Mouse (Mus musculus) CD4-positive, CD25-positive, alpha-beta regulatory T cell, adult 2 months (primary cell): Measurements from ENCODE around the gene Rap1gap2.
A peak's percentile ranks its signal among the peaks of the same experiment; 100 is the strongest.

Source experiments
- DNase-seq: peaks from one replicate; pipeline ENCODE4 v3.0.0-alpha.2; 2012; ENCODE audit warnings: low read depth, low spot score

Rap1gap2 gene

DNA sequence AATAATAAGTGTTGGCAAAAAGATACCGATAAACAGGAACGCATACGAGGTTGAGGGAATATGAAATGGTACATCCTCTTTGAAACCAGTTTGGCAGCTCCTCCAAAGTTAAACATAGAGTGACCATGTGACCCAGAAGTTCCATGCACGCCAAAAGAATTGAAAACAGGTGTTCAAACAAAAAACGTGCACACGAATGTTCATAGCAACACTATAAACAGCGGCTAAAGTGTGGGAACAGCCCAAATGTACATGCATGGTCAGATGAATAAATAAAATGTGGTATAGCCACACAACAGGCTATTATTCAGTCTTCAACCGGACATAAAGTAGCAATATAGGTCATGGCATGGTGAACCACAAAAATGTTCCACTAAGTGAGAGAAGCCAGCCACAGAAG, 108.2 kb downstream of the Rap1gap2 start:
- no peak for DNase-seq

DNA sequence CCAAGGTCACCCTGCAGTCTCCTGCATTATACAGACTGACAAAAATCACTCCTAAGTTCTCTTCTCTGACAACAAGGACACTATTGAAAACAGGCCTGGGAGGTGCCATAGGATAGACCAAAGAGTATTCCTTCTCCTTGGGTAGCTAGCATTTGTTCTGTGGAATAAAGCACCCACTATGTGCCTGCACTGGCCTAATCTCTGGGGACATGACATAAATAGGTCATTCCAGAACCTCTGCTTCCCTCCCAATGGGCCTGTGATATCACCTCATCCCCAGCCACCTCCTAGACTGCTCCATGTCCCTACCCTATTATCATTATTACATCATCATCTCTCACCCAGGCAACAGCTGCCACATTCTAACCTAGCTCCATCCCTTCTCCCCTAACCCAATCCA, 108.7 kb downstream of the Rap1gap2 start:
- DNase-seq: no peak

DNA sequence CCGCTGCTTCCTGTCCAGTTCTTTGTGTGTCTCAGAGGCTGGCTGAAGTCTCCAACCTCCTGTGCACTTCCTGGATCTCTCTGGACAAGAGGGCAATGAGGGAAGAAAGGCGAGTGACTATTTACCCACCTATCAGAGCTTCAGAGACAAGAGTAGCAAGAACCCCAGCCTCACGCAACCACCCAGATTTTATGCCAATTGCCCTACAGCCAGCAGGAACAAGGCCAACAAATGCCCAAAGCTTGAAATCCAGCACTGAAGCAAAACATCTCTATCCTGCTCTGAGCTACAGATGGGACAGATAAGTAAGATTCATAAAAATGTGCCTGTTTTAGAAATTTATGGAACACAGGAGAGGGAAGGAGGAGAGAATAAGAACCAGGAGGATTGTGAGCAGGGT, 109.7 kb downstream of the Rap1gap2 start:
- no peak for DNase-seq

DNA sequence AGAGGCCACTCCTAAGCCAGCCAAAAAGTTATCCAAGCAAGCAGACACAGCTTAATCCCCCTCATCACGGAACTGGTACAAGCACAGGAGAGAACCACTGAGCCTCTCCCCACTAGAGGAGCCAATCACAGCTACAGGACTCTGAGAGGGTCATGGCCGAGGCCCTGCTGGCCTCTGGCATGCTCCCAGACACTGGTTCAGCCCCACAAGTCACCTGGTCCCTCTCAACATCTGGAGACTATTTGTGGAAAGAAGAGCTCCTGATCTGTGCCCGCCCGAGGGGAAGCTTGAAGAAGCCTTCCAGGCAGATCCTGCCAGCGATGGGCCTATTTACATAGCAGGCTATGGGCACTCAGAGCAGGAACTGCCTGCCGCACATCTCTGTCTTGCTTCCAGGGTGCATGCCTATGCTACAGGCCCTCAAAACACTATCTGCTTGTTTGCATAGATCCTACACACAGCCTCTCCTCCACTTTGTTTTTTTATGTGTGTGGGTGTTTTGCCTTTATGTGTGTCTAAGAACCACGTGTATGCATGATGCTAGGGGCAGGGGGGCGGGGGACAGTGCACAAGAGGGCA, 111.1 kb downstream of the Rap1gap2 start:
- DNase-seq: no peak

DNA sequence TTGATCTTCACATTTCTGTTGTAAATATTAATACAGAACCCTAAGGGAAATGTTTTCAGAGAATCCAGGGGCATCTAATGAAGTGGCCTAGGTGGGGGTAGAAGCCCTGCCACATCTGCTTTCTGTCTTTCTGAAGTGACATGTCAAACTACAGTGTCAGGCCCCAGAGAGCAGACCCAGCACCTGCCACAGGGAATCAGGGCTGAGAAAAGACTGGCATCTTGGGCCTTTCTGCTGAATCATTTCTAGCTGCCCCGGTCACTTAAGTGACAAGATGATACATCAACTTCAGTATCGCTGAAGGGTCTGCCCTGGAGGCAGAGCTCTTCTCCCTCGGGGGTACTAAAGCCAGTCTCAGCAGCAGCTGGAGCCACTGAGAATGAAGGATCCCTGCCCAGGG, 111.7 kb downstream of the Rap1gap2 start:
- DNase-seq: no peak

DNA sequence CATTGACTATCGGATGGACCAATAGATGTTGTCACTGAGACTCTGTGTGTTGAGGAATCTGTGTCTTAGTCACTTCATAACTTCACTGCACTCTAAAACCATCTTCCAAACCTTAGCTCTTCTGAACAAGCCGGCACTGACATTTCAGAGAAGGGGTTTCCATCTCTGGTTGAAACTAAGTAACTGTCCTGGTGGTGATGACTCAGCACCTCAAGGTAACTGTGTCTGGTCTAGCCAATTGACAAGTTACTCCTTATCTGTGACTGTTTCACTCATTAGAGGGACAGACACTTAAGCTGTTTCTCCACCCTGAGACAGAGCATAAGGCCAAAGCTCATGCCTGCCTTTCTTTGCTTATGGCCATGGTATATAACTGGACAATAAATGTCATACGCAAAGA, 114.1 kb downstream of the Rap1gap2 start:
- no peak for DNase-seq

DNA sequence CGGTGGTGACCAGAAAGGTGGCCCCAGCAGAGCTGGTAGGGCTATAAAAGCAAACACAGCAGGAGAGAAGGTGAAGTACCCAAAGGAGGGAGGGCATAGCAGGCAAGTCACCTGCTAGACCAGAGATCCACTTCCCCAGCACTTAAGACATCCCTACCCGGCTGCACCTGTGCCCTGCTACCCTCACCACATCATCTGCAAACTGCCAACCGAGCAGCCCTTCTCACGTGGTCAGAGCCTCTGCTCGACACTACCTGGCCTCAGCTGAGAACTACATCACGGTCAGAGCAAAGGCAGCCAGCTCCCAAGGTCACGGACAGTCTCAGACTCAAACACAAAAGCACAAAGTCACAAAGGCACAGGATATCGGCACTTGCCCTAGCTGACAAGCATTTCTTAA, 116.8 kb downstream of the Rap1gap2 start:
- DNase-seq: no peak

DNA sequence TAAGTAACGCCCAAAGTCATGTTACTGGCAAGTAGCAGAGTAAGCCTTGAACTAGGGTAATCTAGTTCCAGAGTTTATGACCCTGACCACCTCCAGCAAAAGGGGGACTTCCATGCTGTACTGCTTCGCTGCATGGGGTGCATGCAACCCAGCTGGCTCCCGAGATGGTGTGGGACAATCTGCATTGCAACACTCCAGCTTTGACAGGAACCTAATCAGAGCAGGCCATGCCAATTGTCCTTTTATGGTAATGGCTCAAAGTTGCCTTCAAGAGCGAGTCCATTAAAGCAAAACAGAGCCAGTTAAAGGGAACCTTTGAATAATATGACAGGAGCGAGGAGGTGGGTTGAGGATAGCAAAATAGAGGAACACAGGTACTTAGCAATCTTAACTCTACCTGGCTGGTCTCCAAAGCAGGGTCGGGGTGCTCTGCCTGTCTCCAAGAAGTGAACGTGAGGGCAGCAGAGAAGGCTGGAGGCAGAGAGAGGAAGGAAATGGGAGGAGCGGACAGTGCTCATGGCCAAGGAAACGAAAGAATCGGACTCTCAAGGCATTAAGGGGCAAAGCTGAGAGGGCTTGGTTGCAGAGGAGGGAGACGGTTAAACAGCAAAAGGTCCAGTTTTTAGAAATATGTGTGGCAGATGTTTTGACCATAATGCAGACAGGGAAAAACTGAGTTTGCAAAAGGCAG, 117.4 kb downstream of the Rap1gap2 start:
- DNase-seq: no peak

DNA sequence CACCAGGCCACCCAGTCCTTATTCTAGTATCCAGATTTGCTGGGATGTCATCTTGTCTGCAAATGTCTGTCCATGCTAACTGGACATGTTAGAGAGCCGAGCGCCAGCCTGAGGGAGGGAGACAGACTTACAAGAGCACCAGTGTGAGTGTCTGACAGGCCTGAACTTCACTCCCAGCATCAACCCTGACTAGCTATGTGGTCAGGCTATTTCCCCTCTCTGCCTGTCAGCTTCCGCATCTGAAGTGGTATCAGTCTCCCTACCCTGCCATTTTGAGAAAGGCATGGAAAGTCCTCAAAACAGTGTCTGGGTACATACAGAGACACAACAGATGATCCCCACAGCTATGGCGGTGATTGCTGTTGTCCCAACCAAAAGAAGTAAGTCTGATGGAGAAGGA, 119.6 kb downstream of the Rap1gap2 start:
- DNase-seq: no peak

DNA sequence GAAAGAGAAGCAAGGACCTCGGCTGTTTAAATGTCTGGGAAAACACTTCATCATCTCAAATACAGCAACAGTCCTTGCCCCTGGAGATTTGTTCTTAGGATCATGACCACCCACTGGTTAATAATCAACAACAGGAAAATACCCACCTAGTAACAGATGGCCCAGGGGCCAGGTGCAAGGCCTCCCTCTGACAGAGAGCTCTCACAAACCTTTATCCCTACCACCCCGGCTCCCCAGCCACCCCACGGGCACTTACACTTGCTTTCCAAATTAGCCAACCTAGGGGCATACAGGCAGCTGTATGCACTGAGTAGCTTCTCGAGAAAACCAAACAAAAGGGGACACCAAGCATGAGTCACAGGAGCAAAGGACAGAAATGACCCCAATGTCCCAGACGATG, 121.5 kb downstream of the Rap1gap2 start:
- DNase-seq: no peak

DNA sequence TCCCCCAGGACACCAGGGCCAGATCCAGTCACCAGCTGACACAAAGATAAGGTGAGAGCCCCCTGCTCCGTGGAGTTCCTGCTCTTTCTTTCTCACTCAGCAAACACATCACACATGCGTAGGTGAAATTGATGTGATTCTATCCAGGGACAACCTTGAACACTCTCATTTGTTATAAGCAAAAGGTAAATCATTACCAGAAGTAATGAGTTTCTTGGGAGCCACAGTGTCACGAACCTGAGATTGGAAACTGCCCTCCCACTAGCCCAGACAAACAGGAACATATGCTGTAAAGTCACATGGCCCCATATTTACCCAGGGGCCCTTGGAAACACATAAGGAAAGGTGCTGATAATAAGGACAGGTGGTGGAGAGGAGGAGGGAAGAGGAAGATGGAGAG, 122.8 kb downstream of the Rap1gap2 start:
- no peak for DNase-seq

DNA sequence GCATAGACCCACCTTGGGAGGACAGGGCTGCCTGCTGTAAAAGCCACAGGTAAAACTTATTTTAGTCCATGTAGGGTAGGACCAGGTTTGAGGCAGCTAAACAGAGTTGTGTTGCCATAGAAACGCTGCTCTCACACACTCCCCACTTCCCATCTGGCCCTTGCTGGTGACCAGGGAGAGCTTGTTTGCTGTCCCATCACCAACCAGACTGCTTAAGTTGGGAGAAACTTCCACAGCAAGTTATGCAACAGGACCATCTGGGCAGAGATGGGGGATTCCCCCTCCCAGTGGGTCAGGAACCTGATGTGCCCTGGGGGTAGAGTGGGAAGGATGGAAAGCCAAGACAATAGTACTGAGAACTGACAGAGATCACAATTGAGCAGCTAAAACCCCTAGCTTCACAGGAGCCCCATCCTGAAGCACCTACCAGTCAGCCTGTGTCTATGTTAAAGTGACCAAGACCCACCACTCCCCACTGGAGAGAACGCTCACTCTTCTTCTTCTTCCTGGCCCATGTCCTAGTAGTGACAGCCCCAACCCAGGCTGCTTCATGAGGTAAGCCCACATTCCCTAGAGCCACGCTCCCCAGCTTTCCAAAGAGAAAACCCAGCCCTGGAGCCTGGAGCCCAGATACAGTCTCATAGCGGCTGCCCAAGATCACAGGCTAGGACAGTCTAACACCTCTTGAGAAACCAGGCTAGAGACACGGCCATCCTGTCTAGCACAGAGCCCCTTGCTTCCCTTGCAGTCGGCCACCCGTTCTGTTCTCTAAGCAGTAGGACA, 125.1 kb downstream of the Rap1gap2 start:
- no peak for DNase-seq

DNA sequence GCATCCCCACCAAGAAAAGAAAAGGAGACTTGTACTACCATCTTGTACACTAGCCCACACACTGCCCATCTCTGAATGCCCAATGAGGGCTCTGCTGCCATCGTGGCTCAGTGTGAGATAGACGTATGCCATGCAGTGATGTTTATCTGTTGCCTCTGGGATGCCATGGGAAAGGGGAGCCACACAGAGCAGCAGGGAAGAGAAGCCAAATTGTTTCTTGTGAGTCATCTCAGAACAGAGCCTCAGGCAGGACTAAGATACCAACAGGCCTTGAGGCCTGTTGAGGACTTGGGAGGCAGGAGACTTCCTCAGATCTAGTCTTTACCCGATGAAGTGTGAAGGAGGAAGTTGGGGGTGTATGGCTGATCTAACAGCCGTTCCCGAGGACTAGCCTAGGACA, 126.8 kb downstream of the Rap1gap2 start:
- DNase-seq: no peak

DNA sequence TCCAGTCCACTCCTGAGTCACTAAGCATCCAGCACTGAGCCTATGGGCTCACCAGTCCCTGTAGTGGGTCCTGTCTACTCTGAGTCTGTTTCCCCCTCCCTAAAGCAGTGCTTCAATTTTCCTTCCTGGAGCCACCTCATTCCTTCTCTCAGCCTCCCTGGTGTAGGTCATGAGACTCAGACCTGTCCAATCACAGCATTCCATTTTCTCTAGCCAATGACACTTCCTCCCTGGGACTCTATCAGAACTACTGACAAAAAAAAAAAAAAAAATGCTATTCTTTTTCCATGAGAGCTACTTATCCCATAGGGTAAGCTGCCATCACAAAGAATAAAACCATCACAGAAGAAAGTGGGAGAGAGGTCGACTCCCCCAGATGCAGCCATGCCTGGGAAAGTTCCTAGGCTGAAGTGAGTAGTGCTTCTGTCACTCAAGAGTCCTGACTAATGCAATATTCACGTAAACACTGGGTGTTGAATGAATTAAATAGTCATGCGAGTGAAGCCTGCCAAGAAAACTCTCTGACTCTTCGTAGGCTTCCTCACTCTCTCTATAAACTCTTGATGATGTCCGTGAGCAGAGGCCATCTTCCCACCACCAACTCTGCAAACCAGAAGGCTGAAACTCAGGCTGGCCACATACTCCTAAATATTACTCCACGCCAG, 127.4 kb downstream of the Rap1gap2 start:
- DNase-seq: no peak

DNA sequence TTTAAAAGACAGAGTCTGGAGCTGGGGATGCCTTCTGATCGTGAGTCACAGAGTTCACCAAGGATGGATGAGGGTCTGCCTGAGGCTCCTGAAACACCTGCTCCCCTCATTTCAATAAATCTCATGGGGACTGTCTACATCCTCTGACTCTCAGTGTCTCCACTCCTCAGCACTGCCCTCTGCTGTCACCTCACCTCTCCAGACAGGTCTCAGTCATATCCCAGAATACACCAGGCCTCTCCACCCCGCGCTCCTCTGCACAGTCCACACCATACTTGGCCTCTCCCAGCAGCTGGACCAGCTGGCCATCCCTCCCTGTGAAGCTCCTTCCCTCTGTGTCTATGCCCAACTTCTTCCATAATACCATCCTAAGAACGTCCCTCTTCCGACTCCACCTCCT, 128.9 kb downstream of the Rap1gap2 start:
- no peak for DNase-seq

DNA sequence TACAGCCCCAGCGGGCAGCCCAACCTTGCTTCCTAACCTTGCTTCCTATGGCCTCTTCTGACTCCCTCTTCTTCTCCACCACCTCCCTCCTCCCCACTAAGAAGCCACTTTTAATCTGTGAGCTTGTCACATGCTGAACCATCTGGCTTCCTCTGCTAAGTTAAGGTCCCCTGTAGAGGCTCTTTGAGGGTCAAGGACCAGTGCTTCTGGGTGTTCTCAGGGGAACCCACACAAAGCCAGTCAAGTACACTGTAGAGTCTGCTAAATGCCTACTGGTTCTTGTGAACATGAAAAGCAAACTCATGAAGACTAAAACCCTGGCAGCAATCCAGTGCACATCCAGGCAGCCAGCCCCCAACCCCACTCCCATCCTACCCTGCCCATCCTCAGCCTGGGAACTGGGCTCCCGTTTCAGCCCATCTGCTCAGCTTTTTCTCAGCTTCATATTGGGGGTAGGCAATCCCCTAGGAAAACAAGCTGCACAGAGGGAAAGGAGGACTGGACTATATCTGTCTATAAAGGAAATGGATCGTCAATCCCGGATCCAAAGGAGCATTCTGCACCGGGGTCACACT, 130.9 kb downstream of the Rap1gap2 start:
- no peak for DNase-seq

DNA sequence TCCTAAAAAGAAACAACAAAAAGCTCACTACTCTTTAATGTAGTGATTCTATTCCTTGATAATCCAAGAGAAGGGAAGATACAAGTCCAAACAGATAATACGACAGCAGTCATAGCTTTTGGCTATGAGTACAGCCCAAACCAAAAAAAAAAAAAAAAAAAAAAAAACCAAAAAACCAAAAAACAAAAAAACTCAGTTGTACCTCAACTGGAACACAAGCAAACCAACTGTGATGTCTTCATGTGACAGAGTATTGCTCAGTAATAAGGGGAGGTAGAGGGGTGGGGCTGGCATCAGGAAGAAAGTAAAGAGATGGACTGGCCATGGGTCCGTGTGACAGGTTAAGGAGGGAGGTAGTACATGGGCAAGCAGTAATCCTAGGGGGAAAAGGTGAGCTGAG, 131.8 kb downstream of the Rap1gap2 start:
- no peak for DNase-seq

DNA sequence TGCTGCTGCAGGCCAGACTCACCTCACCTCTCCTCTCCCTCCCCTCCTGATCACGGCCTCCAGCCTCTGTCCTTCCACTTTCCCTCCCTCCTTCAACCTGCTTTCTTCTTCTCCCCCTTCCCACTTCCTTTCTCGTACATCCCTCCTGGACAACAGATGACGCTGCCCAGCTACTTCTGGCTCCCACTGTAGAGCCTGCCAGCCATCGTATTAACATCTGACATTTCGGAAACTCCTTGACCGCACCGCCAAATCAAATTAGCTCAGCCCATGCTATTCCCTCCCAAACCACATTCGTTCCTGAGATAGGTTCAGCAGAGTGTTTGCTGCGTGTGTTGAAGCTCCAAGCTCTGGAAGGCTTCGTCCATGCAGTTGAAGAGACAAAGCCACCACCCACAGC, 138.0 kb downstream of the Rap1gap2 start:
- DNase-seq: no peak

DNA sequence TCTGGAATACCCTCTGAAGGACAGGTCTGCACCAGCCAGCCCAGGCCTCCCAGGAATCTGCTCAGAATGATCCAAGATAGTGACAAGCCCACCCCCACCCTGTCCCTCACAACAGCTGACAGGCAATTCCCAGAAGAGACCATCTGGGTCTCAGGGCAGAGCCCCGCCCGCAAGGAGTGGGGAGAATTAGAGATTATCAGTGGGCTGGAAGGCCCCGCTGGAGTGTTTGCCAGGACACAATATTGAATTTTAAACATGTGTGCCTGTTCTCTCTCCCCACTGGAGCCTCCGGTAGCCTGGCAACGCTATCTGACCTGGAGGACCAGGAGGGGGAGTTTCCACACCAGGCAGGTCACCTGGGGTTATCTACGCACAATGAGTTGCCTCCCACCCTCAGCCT, 142.5 kb downstream of the Rap1gap2 start:
- DNase-seq: no peak

DNA sequence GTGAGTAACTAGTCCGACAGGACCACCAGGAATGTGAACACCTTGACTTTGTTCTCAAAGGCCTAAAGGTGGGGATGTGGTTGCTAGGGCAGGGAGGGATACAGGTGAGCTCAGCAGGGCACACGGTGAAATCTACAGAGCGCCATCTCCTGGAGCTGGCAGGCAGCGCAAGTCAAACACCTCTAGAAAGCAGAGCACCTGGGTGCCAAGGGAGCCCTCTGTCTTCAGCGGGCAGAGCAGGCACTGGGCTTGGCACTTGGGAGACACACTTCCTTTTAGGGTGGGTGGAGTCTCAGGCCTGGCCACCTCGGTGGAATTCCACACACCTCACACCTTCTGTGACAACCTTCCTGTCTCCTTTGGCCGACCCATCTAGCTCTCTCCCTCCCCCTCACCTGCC, 145.0 kb downstream of the Rap1gap2 start:
- peak; percentile 38 for DNase-seq

DNA sequence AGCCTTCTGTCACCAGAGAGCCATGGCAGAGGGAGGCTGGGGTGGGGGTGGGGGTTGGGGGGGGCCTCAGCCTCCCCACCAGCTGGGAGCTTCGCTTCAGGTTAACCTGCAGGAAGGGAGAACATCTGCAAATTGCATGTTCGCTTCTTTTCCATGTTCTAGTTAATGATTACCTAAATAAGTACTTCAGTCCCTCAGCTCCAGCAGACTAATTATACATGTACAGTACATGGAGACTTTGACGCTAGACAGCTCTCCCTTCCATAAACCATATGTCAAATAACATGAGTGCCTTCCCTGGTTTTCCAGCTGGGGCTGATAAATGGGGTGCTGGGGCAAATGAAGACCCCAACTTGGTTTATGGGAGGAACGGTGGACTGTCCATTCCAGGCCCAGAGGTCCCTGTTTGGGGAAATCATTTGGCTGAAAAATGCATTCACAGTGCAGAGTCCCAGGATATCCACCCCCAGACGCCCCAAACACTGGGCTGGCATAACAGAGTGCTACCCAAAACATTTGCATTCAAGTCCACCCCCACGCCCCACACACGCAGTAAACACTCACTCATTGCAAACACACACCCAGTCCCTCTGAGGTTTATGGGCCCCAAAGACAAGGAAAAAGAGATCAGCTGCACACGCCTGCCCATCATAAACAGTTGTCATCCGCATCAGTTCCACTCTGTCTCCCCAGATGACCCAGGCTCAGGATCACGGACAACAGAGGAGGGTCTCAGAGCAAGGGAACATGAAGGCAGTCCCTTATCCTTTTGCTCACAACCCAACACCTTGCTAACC, 146.3 kb downstream of the Rap1gap2 start:
- no peak for DNase-seq
